Comparison of ENCODE assay signal across 14 mouse cellular contexts in the genomic region with DNA sequence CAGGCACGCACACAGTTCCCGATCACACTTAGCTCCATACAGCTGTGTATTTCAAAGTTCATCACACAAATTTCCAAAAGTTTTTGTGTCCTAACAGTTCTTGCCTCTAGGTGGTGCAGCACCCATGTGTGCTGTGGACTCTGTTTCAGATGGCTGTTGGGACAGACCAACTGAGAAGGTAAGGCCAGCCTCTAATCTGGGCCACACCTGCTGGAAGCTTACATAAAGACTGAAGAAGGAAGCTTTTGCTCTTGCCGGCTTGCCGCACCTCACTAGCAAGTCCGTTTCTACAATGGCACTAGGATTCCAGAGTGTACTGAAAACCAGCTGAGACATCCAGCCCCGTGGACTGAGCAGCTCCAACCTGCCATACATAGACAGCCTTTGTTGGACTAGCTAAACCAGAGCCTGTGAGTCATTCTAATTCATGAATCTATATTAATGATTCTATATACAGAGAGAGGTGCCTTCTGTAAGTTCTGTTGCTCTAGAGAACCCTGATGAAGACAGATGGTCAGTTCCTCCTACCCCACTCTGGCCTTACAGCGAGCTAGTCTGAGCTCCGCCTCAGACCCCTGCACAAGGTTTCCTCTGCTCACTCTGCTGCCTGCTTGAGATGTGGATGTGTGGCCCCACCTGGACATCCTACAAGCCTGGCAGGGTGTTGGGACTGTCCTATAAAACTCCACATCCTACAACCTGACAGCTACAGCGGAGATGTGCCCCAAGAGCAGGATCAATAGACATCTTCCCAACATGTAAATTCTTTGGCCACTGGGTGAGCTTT. TPM values are rescaled to one million over a fixed set of nuclear protein-coding genes. Genes with fewer than 3 reads are reported as not detected.
DNase-seq lines count a peak whose midpoint lies in the region; ATAC-seq and TF ChIP-seq lines count a peak whose summit lies in the region.
"Had no signal": no experiment of that assay in that cellular context is flagged by ENCODE, and none has a peak within 500 bp of the region (broad histone marks: within the 10 kb centered on the region; RNA-seq: fewer than 3 reads in every experiment).

No protein-coding gene starts in this region.

- ATAC-seq in forebrain, embryonic 16.5 days, result no peak
- ATAC-seq: hindbrain, embryonic 16.5 days had no signal

- 0 out of 2 replicates have a peak overlapping the region, but pooled peaks have one; percentile 38 for H3K9ac ChIP-seq in liver, adult 2 months (ENCODE audit: low read depth, low read length)
- no peak overlapping the region for H3K9ac ChIP-seq in forebrain, embryonic 16.5 days (replicated peaks; ENCODE audit: low read depth, low read length)

- TF ChIP-seq CTCF in liver, adult 2 months (IDR thresholded peaks at IDR 0.05; ENCODE audit: low read depth, low read length), result peak; percentile 56
- peak; percentile 30 for TF ChIP-seq CTCF in cortical plate, adult 2 months (IDR thresholded peaks at IDR 0.05; ENCODE audit: extremely low read depth, insufficient read depth, low read length)
- 0 out of 2 replicates have a peak, but pooled peaks have one; percentile 4 for TF ChIP-seq CTCF in small intestine, adult 2 months (IDR thresholded peaks at IDR 0.05; ENCODE audit: extremely low read depth, insufficient read length, insufficient replicate concordance, low read depth, low read length)

- H3K4me2 ChIP-seq in forebrain, embryonic 16.5 days (ENCODE audit: low read length), result no peak overlapping the region

- no peaks in the 10 kb centered on the region for H3K27me3 ChIP-seq in liver, adult 2 months (ENCODE audit: control insufficient read depth, insufficient read depth, low read length)
- no peaks in the 10 kb centered on the region for H3K27me3 ChIP-seq in small intestine, adult 2 months (ENCODE audit: control insufficient read depth, insufficient read depth, low read length)
- H3K27me3 ChIP-seq in hindbrain, embryonic 10.5 days (ENCODE audit: insufficient read depth, poor library complexity, severe bottlenecking), result no peaks in the 10 kb centered on the region
- H3K27me3 ChIP-seq in forebrain, embryonic 16.5 days (replicated peaks; ENCODE audit: control insufficient read depth, insufficient read depth, low read length), result no peaks in the 10 kb centered on the region

- H3K36me3 ChIP-seq in liver, adult 2 months (ENCODE audit: control insufficient read depth, insufficient read depth, low read length), result no peaks in the 10 kb centered on the region
- H3K36me3 ChIP-seq in small intestine, adult 2 months (ENCODE audit: control insufficient read depth, insufficient read depth, low read length), result no peaks in the 10 kb centered on the region
- H3K36me3 ChIP-seq in hindbrain, embryonic 10.5 days, result no peaks in the 10 kb centered on the region
- no peaks in the 10 kb centered on the region for H3K36me3 ChIP-seq in forebrain, embryonic 16.5 days (ENCODE audit: control insufficient read depth, insufficient read depth)

- H3K27ac ChIP-seq in liver, adult 2 months (replicated peaks; ENCODE audit: insufficient read depth, low read depth, low read length), result peak overlapping the region; percentile 43
- no peak overlapping the region for H3K27ac ChIP-seq in cortical plate, adult 2 months (ENCODE audit: insufficient read depth, low read length)
- H3K27ac ChIP-seq in small intestine, adult 2 months (ENCODE audit: insufficient read depth, low read depth, low read length), result peak overlapping the region; percentile 83
- H3K27ac ChIP-seq in hindbrain, embryonic 10.5 days, result no peak overlapping the region
- H3K27ac ChIP-seq in forebrain, embryonic 16.5 days (ENCODE audit: low read length), result no peak overlapping the region

- peak; percentile 87 for DNase-seq in liver, adult 2 months (ENCODE audit: extremely low read depth, low read depth, low spot score)
- DNase-seq in liver (no peak), NIH3T3 (ENCODE audit: low read depth) (peak; percentile 62)
- DNase-seq in hindbrain, embryonic 10.5 days (ENCODE audit: low spot score), result no peak
- DNase-seq: gastrocnemius, postnatal 36 days; layer of hippocampus, postnatal 36 days; right cerebral cortex, postnatal 25 days had no signal

- no peaks in the 10 kb centered on the region for H3K79me2 ChIP-seq in liver, adult 2 months (ENCODE audit: control insufficient read depth, insufficient read depth, low read length)

- peaks cover 9% of the 10 kb centered on the region for H3K4me1 ChIP-seq in liver, adult 2 months (ENCODE audit: control insufficient read depth, insufficient read depth, low read length)
- H3K4me1 ChIP-seq in cortical plate, adult 2 months (ENCODE audit: control insufficient read depth, insufficient read depth, low read length), result no peaks in the 10 kb centered on the region
- peaks cover 2% of the 10 kb centered on the region; the same call in 1 of the 2 replicates for H3K4me1 ChIP-seq in small intestine, adult 2 months (ENCODE audit: control insufficient read depth, insufficient read depth, insufficient read length, low read length)
- H3K4me1 ChIP-seq in hindbrain, embryonic 10.5 days (replicated peaks), result no peaks in the 10 kb centered on the region
- H3K4me1 ChIP-seq in forebrain, embryonic 16.5 days (replicated peaks; ENCODE audit: control insufficient read depth, insufficient read depth, low read length), result no peaks in the 10 kb centered on the region

- H3K9me3 ChIP-seq in hindbrain, embryonic 10.5 days, result no peaks in the 10 kb centered on the region
- no peaks in the 10 kb centered on the region for H3K9me3 ChIP-seq in forebrain, embryonic 16.5 days (ENCODE audit: control insufficient read depth, low read length)

- TF ChIP-seq POLR2A in liver, adult 2 months (IDR thresholded peaks at IDR 0.05; ENCODE audit: extremely low read depth, insufficient read depth, low read length), result no peak
- TF ChIP-seq POLR2A in cortical plate, adult 2 months (IDR thresholded peaks at IDR 0.05; ENCODE audit: extremely low read depth, insufficient read depth, low read length), result no peak
- no peak for TF ChIP-seq POLR2A in small intestine, adult 2 months (IDR thresholded peaks at IDR 0.05; ENCODE audit: low read depth, low read length)

- peak overlapping the region; percentile 32 for H3K4me3 ChIP-seq in liver, adult 2 months (ENCODE audit: insufficient read depth, low read depth, low read length)
- no peak overlapping the region for H3K4me3 ChIP-seq in cortical plate, adult 2 months (ENCODE audit: insufficient read depth, low read length)
- H3K4me3 ChIP-seq in small intestine, adult 2 months (ENCODE audit: low read depth, low read length), result peak overlapping the region; percentile 49
- H3K4me3 ChIP-seq in hindbrain, embryonic 10.5 days, result no peak overlapping the region
- H3K4me3 ChIP-seq in forebrain, embryonic 16.5 days (replicated peaks; ENCODE audit: low read length), result no peak overlapping the region

- WGBS in liver, adult 2 months, result 67% methylated on average over 9 of the region's 9 CpGs
- WGBS in small intestine, adult 2 months, result 40% methylated on average over 9 of the region's 9 CpGs
- 79% methylated on average over 9 of the region's 9 CpGs for WGBS in hindbrain, embryonic 10.5 days
- 79% methylated on average over 9 of the region's 9 CpGs for WGBS in forebrain, embryonic 16.5 days

RNA-seq across cellular contexts. Expression of a gene that starts 11.9 kb away (rescaled TPM):
- 133 and 148 TPM in 2 replicates for total RNA-seq in liver, adult 2 months (2014; rRNA removed)
- polyA plus RNA-seq in liver, adult 2 months (2012; rRNA removed), result 125 and 174 TPM in 2 replicates
- polyA plus RNA-seq in cortical plate, adult 2 months (2012; rRNA removed), result 0.62 and 0.69 TPM in 2 replicates
- polyA plus RNA-seq in small intestine, adult 2 months (2012; rRNA removed), result 5.7 and 102 TPM in 2 replicates
- not detected in 2 replicates for polyA plus RNA-seq in hindbrain, embryonic 10.5 days (2016; fragmentation: Nextera tagmentation; extraction: Ambion mirVana)
- not detected in 2 replicates for polyA plus RNA-seq in forebrain, embryonic 16.5 days (2015; fragmentation: Nextera tagmentation; extraction: Ambion mirVana)
- total RNA-seq: gastrocnemius, postnatal 36 days; layer of hippocampus, postnatal 36 days had no signal
- polyA plus RNA-seq: embryonic facial prominence, embryonic 14.5 days; neural tube, embryonic 11.5 days had no signal

RNA-seq across cellular contexts. Expression of a gene that starts 16.1 kb away (rescaled TPM):
- total RNA-seq in liver, adult 2 months (2014; rRNA removed), result 0.09 TPM in 1 of 2 replicates, not detected in the other
- not detected in 2 replicates for polyA plus RNA-seq in liver, adult 2 months (2012; rRNA removed)
- 4.8 and 6.2 TPM in 2 replicates for polyA plus RNA-seq in cortical plate, adult 2 months (2012; rRNA removed)
- polyA plus RNA-seq in small intestine, adult 2 months (2012; rRNA removed), result 0.10 and 0.11 TPM in 2 replicates
- polyA plus RNA-seq in hindbrain, embryonic 10.5 days (2016; fragmentation: Nextera tagmentation; extraction: Ambion mirVana), result 0.14 and 0.20 TPM in 2 replicates
- polyA plus RNA-seq in forebrain, embryonic 16.5 days (2015; fragmentation: Nextera tagmentation; extraction: Ambion mirVana), result 0.22 TPM in 1 of 2 replicates, not detected in the other
- polyA plus RNA-seq: embryonic facial prominence, embryonic 14.5 days had no signal

RNA-seq across cellular contexts. Expression of a gene that starts 42.0 kb away (rescaled TPM):
- total RNA-seq in liver, adult 2 months (2014; rRNA removed), result 0.07 and 0.09 TPM in 2 replicates
- 0.26 and 0.73 TPM in 2 replicates for polyA plus RNA-seq in liver, adult 2 months (2012; rRNA removed)
- polyA plus RNA-seq in cortical plate, adult 2 months (2012; rRNA removed), result 0.17 TPM in 2 replicates
- polyA plus RNA-seq in small intestine, adult 2 months (2012; rRNA removed), result 1.9 and 3.6 TPM in 2 replicates
- polyA plus RNA-seq in hindbrain, embryonic 10.5 days (2016; fragmentation: Nextera tagmentation; extraction: Ambion mirVana), result not detected in 2 replicates
- polyA plus RNA-seq in forebrain, embryonic 16.5 days (2015; fragmentation: Nextera tagmentation; extraction: Ambion mirVana), result not detected in 2 replicates
- total RNA-seq: layer of hippocampus, postnatal 36 days had no signal
- polyA plus RNA-seq: embryonic facial prominence, embryonic 14.5 days; hindbrain, embryonic 16.5 days; lung, embryonic 16.5 days; neural tube, embryonic 11.5 days had no signal

Comparison
In these comparisons a context has a peak if more than half of its experiments do, and no peak if none do; other contexts are left out.
1. DNase-seq: peak in liver, adult 2 months (single experiment) and NIH3T3 (single experiment); none in liver (single experiment) and hindbrain, embryonic 10.5 days (single experiment).
2. H3K27ac ChIP-seq: peak in liver, adult 2 months (single experiment) and small intestine, adult 2 months (single experiment); none in cortical plate, adult 2 months (single experiment), hindbrain, embryonic 10.5 days (single experiment) and forebrain, embryonic 16.5 days (single experiment).
3. H3K4me3 ChIP-seq: peak in liver, adult 2 months (single experiment) and small intestine, adult 2 months (single experiment); none in cortical plate, adult 2 months (single experiment), hindbrain, embryonic 10.5 days (single experiment) and forebrain, embryonic 16.5 days (single experiment).
4. CTCF ChIP-seq: peak in every context shown above with its lines; median percentile 56 in liver, adult 2 months; 30 in cortical plate, adult 2 months; 4 in small intestine, adult 2 months.